Mouse (Mus musculus) E14TG2a.4 (cell line): ENCODE results near the gene Timm8a2.

Experiments
- CTCF ChIP-seq: conservative IDR thresholded peaks from 2 replicates; pipeline ENCODE4 v1.5.1; 2014; ENCODE audit warnings: low read length
- POU5F1 ChIP-seq: IDR thresholded peaks from 2 replicates; pipeline ENCODE4 v1.6.1; 2014; ENCODE audit warnings: low read length, borderline replicate concordance

DNA sequence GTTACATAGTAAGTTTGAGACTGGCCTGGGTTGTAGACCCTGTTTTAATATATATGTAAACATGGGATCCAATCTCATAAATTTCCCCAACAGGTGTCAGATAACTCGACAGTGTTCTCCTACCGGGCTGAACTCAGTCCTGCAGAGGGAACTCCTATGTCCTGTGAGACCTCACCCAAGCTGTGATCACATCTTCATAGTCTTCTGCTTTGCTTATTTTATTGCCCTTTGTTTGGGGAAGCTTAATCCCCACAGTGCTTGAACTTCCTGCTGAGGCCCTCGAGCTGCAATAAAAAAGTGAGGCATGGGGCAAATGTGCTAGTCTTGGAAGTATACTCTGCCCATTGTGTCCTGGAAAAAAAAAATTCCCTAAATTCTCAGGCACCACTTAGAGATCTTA is 46.8 kb downstream of the Timm8a2 start:
- TF ChIP-seq CTCF (no peak), POU5F1 (no peak)
